Mouse (Mus musculus): Measurements from ENCODE around the gene Gm12166. TPM values are rescaled to one million over a fixed set of nuclear protein-coding genes. Genes with fewer than 3 reads are reported as not detected.

The Gm12166 gene
- polyA plus RNA-seq, 1 experiment, result 5.5 TPM

DNA sequence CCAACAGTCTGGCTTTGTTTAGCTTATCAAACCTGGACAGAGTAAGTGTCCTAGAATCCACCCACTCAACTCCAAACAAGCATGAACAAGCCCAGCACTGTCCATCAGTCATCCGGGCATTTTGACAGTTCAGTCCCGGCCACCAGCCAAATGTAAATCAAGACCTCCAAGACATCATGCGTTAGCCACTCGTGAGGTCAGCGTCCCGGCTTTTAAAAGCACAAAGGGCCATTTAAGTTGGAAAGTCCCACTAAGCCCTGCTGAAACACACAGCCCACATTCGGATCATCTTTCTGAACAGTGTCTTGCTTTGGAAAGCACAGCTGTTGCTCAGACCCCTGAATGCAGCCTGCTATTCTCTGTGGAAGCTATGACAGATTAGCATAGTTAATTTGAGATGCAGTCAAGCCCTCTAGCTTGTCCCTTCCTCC is 26.1 kb downstream of the Gm12166 start:
- Histone ChIP-seq H3K4me1 (ENCODE audit: control insufficient read depth, insufficient read depth, low read length) (no peaks in the 10 kb centered on the region), H3K4me3 (ENCODE audit: control insufficient read depth, low read depth, low read length) (no peak overlapping the region), H3K27me3 (ENCODE audit: control insufficient read depth, insufficient read depth, low read length) (no peaks in the 10 kb centered on the region), H3K36me3 (ENCODE audit: control insufficient read depth, insufficient read depth, low read length) (no peaks in the 10 kb centered on the region), H3K27ac (ENCODE audit: control insufficient read depth, insufficient read depth, low read depth, low read length) (no peak overlapping the region)
- TF ChIP-seq CTCF (IDR thresholded peaks at IDR 0.05; ENCODE audit: control insufficient read depth, insufficient read depth, insufficient replicate concordance, low read depth, low read length) (no peak), POLR2A (IDR thresholded peaks at IDR 0.05; ENCODE audit: control insufficient read depth, low read depth, low read length) (no peak)

DNA sequence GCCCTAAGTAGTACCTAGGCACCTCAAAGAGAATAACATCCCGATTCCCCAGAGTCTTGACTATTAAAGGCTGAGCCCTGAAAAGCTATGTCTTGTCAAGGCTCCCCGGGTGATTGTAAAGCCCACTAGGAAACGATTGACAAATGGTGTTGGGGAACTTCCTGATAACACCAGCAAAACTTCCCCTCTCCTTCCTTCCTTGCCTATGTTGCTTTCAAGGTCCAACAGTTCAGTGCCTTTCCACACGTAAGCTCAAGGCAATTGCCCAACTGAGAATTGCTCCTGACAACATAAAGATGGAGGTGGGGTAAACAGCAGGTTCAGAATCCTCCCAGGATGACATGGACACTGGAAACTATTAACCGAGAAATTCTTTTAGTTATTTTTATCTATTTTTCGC is 29.1 kb downstream of the Gm12166 start:
- H3K27me3 ChIP-seq (ENCODE audit: control insufficient read depth, insufficient read depth, low read length), result no peaks in the 10 kb centered on the region
- no peak overlapping the region for H3K27ac ChIP-seq (ENCODE audit: control insufficient read depth, insufficient read depth, low read depth, low read length)
- no peaks in the 10 kb centered on the region for H3K36me3 ChIP-seq (ENCODE audit: control insufficient read depth, insufficient read depth, low read length)
- no peak overlapping the region for H3K4me3 ChIP-seq (ENCODE audit: control insufficient read depth, low read depth, low read length)
- H3K4me1 ChIP-seq (ENCODE audit: control insufficient read depth, insufficient read depth, low read length), result no peaks in the 10 kb centered on the region
- TF ChIP-seq CTCF (IDR thresholded peaks at IDR 0.05; ENCODE audit: control insufficient read depth, insufficient read depth, insufficient replicate concordance, low read depth, low read length) (no peak), POLR2A (IDR thresholded peaks at IDR 0.05; ENCODE audit: control insufficient read depth, low read depth, low read length) (no peak)

DNA sequence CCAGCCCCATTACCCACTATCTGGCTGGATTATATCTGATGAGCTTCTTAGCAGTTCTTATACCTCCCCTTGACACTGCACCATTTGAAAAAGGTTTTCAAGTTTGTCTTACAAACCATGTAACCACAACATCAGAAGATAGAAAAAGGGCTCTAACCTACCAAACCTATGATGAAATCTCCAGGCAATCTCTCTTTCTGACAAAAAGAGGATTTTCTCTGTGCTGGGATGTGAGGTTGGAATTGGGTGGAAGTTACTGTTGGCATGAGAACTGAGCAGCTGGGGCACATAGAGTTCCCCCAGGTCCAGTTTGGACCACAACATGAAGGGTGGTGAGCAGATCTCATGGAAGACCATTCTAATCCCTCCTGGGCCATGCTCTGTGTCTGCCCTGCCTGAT is 30.3 kb downstream of the Gm12166 start:
- H3K36me3 ChIP-seq (ENCODE audit: control insufficient read depth, insufficient read depth, low read length), result no peaks in the 10 kb centered on the region
- no peak overlapping the region for H3K27ac ChIP-seq (ENCODE audit: control insufficient read depth, insufficient read depth, low read depth, low read length)
- H3K4me3 ChIP-seq (ENCODE audit: control insufficient read depth, low read depth, low read length), result no peak overlapping the region
- H3K4me1 ChIP-seq (ENCODE audit: control insufficient read depth, insufficient read depth, low read length), result no peaks in the 10 kb centered on the region
- TF ChIP-seq CTCF (IDR thresholded peaks at IDR 0.05; ENCODE audit: control insufficient read depth, insufficient read depth, insufficient replicate concordance, low read depth, low read length), result no peak
- no peak for TF ChIP-seq POLR2A (IDR thresholded peaks at IDR 0.05; ENCODE audit: control insufficient read depth, low read depth, low read length)
- H3K27me3 ChIP-seq (ENCODE audit: control insufficient read depth, insufficient read depth, low read length), result no peaks in the 10 kb centered on the region

DNA sequence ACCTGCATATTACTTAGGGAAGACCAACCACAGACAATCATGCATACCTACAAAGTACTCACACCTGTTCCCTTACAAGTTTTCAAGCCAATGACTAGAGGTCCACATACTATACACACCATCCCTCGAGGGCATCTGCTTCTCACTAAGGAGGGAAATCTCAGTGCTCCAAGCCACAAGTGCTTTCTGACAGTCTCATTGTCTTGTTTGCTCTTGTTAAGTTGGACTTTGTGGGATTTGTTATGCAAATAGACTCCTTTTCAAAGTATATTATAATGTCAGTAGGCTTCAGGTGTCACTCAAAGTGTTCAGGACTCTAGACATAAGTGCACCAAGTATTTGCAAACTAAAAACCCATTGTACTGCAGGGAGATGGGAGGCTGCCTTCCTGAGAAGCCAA is 31.9 kb downstream of the Gm12166 start:
- no peaks in the 10 kb centered on the region for H3K27me3 ChIP-seq (ENCODE audit: control insufficient read depth, insufficient read depth, low read length)
- no peak for TF ChIP-seq CTCF (IDR thresholded peaks at IDR 0.05; ENCODE audit: control insufficient read depth, insufficient read depth, insufficient replicate concordance, low read depth, low read length)
- H3K27ac ChIP-seq (ENCODE audit: control insufficient read depth, insufficient read depth, low read depth, low read length), result no peak overlapping the region
- no peak overlapping the region for H3K4me3 ChIP-seq (ENCODE audit: control insufficient read depth, low read depth, low read length)
- H3K36me3 ChIP-seq (ENCODE audit: control insufficient read depth, insufficient read depth, low read length), result no peaks in the 10 kb centered on the region
- no peaks in the 10 kb centered on the region for H3K4me1 ChIP-seq (ENCODE audit: control insufficient read depth, insufficient read depth, low read length)

DNA sequence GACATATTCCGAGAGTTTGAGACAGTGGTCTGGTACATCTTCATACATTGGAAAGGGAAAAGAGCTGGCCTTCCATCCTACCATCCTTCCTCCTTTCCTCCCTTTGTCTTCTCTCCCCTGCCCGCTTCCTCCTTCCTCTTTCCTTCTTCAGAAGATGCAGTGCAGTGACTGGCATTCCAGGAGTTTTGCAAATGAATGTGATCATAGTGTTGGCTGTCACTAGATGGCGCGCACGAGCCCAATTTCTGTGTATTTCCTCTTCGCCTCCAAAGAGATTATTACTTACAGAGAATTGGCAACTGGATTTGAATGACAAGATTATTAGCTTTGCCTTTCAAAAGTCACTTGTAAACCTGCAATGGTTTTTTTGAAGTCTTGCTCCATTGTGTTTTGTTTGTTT is 36.1 kb downstream of the Gm12166 start:
- no peak overlapping the region for H3K27ac ChIP-seq (ENCODE audit: control insufficient read depth, insufficient read depth, low read depth, low read length)
- no peaks in the 10 kb centered on the region for H3K27me3 ChIP-seq (ENCODE audit: control insufficient read depth, insufficient read depth, low read length)
- TF ChIP-seq CTCF (IDR thresholded peaks at IDR 0.05; ENCODE audit: control insufficient read depth, insufficient read depth, insufficient replicate concordance, low read depth, low read length) (no peak), POLR2A (IDR thresholded peaks at IDR 0.05; ENCODE audit: control insufficient read depth, low read depth, low read length) (no peak)

More for the DNA sequence above, 36.1 kb downstream of the Gm12166 start:
- H3K4me3 ChIP-seq (ENCODE audit: control insufficient read depth, low read depth, low read length), result no peak overlapping the region
- no peaks in the 10 kb centered on the region for H3K36me3 ChIP-seq (ENCODE audit: control insufficient read depth, insufficient read depth, low read length)
- H3K4me1 ChIP-seq (ENCODE audit: control insufficient read depth, insufficient read depth, low read length), result no peaks in the 10 kb centered on the region

Other genes starting within 250 kb of the Gm12166 start
- 45.6 and 46.6 TPM in 2 replicates for gene Clint1, start 200.3 kb downstream of the Gm12166 start, polyA plus RNA-seq (2012; rRNA removed)
- 1.5 and 1.6 TPM in 2 replicates for gene Lsm11, start 107.4 kb downstream of the Gm12166 start, polyA plus RNA-seq (2012; rRNA removed)
- 32.5 and 32.7 TPM in 2 replicates for gene Thg1l, start 96.8 kb downstream of the Gm12166 start, polyA plus RNA-seq (2012; rRNA removed)
- 182 and 184 TPM in 2 replicates for gene Sox30, start 72.0 kb downstream of the Gm12166 start, polyA plus RNA-seq (2012; rRNA removed)
- gene Adam19, start 3.7 kb upstream of the Gm12166 start, polyA plus RNA-seq (2012; rRNA removed), result 1.0 and 1.1 TPM in 2 replicates
- gene Nipal4, start 114.2 kb upstream of the Gm12166 start, polyA plus RNA-seq (2012; rRNA removed), result 0.07 and 0.25 TPM in 2 replicates
- 0.44 and 0.53 TPM in 2 replicates for gene Fndc9, start 183.2 kb upstream of the Gm12166 start, polyA plus RNA-seq (2012; rRNA removed)